Mouse (Mus musculus): ENCODE measurements at regions not wholly inside any gene's neighbourhood (a gene's known extent, or its start where the extent isn't known, plus 50 kb on each side); places are given as distances from the start of the nearest gene placed in this dataset.

DNA sequence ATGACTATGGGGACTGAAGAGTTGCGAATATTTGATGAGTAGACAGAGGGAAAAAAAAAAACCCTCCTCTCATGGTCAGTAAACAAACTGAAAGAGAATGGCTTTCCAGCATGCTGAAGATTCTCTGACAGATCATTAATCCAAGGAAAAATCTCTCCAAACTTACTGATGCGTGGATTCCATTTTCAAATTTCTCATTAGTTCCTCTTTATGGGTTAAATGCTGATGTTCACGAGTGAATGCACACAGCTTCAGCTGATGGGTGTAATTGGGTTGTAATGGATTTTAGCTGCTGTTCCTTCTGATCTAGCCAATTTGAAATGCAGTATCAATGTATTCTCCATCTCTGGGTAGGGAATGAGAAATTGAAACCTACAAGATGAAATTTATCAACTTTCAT, 2945.6 kb upstream of the 5930422O12Rik start:
- no peak for DNase-seq (ENCODE audit: low spot score in 2 of 2)

DNA sequence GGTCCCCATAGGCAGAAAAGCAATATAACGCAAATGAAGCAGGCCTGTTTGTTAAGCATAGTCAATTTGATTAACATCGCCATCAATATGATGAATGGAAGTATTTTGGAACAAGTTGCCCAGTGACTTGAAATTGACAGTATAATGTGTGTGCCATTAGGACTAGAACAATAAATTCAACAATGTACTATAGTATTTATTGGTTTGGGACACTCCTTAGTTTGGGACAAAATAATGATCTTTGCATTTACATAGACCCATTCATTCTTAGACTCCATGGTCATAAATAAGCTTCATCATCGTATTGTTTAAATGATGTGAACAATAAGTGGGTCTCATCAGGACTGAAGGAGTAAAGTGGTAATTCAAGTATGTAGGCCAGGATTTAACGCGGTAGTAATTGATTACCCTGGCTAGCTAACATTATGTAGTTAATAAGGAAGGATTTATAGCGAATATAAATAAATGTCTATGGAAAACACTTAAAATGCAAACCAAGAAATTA, 2933.6 kb upstream of the 5930422O12Rik start:
- DNase-seq (ENCODE audit: low spot score in 2 of 2) = no peak

DNA sequence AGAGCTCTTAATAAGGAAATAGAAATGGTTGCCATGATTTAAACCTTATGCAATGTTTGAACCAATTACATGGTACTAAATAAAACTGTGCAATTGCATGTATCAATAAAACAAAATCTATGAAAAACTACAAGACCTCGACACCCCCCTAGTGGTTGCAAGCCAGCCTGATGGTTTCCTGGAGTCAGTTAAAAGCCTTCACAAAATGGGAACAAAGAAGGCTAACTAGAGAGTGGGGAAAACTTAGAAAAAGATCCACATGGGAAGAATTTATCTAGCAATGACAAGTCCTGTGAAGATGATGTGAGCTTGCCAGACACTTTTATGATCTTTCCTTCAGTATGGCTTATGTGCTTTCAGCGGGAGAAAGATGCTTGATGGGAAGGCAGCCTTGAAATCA, 2926.3 kb upstream of the 5930422O12Rik start:
- DNase-seq (ENCODE audit: low spot score in 2 of 2) = no peak

DNA sequence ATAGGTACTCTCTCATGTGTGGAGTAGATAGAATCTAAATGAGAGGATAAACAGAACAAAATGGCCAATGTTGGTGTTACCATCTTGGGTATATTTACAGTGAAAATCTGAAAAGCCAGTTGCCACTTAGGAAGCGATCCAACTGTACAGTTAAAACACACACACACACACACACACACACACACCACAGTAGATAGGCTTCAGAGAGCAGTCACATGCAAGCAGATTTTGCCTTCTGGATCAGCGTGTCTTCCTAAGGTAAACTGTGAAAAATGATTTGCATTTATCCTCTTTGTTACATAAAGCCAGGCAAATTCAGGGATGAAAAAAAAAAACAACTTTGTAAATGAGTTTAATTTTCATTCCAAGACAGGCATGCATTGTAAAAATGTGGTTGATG, 2917.2 kb upstream of the 5930422O12Rik start:
- DNase-seq (ENCODE audit: low spot score in 2 of 2) = peak in 1 of 2 experiments; percentile 19

- DNase-seq (ENCODE audit: low spot score in 2 of 2) = no peak
Observed at GRCm38 (mm10) chr8:30522806-30523462, 2905.6 kb upstream of the 5930422O12Rik start.

DNA sequence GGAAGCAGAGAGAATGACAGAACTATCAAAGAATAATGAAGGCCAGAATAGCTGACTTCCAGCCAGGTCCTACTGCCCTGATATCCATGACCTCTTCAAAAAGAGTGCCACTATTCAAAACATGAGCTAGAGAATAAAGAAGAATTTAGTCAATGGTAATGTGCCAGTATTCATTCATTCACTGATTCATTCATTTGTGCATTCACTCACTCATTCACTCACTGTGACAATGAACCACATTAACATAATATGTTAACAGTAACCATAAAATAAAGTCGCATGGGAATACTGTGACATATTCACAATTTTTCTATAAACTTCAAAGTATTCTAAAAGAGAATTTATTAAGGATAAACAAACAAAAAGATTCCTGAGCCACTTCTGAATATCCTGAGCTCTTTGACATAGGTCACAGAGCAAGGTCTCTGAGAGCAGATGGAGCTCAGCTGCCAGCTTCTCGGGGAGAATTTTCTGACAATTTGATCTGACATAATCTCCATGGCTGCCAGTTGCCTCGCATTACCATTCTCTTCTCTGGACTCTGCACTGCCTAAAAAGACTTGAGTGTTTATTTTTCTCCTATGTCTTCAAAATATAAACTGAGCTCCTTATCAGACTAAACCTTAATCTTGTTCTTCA, 2895.5 kb upstream of the 5930422O12Rik start:
- no peak for DNase-seq (ENCODE audit: low spot score in 2 of 2)

GRCm38 (mm10) chr8:30533501-30533870, 2895.0 kb upstream of the 5930422O12Rik start:
- DNase-seq (ENCODE audit: low spot score in 2 of 2) = no peak

GRCm38 (mm10) chr8:30535450-30535849, 2893.1 kb upstream of the 5930422O12Rik start:
- DNase-seq (ENCODE audit: low spot score in 2 of 2) = no peak

- no peak for DNase-seq (ENCODE audit: low spot score in 2 of 2)
Observed at GRCm38 (mm10) chr8:30542196-30542595, 2886.3 kb upstream of the 5930422O12Rik start.

DNA sequence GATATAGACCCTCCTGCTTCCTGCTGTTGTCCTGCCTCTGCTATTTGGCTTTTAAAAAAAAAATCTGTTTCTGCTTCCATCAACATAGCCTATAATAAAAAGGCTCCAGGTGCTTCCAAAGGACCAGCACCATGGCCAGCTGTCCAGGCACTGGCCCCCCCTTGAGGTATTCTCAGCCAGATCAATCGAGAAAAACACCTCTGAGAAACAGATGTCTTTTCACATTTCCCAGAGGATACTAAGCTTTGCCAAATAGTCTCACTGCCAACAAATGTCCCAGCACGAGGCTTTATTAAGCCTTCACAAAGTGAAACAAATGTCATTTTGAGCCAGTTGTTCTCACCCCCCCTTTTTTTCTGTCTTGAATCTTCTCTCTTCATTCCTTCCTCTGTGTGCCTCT, 2880.7 kb upstream of the 5930422O12Rik start:
- peak in 1 of 2 experiments; percentile 19 for DNase-seq (ENCODE audit: low spot score in 2 of 2)

DNA sequence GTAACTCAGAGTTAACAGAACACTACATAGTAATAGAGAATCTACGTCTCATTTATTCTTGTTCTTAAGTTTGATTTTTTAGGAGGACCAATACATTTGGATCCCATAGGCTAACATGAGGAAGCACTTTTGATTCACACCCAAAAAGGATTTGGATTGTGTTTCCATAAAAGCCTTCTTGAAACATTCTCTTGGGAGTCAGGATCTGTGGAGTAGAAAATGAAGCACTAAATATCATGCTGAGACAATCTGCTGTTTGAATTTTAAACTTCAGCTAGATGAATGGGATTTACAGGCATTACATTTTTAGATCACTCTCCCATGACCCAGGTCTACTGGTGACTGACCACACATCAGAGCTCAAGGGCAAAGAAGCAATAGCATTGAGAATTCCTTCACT, 2877.5 kb upstream of the 5930422O12Rik start:
- DNase-seq (ENCODE audit: low spot score in 2 of 2) = no peak

DNA sequence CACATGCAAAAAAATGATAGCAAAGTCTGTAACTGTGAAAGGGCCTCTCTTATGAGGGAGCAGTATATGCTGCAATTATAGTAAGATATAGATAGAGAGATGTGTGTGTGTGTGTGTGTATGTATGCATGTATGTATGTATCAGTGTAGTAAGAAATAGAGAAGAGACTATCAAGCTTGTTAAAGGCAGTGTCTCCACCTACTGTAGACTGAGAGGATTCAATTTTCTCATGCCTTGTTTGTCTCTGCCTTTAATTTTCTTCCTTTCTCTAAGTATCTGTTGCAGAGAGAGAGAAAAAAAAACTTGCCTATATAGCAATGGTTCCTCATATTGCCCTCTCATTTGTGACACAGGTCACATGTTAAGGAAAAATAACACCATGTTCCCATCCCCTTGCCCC, 2871.1 kb upstream of the 5930422O12Rik start:
- DNase-seq (ENCODE audit: low spot score in 2 of 2) = no peak

DNA sequence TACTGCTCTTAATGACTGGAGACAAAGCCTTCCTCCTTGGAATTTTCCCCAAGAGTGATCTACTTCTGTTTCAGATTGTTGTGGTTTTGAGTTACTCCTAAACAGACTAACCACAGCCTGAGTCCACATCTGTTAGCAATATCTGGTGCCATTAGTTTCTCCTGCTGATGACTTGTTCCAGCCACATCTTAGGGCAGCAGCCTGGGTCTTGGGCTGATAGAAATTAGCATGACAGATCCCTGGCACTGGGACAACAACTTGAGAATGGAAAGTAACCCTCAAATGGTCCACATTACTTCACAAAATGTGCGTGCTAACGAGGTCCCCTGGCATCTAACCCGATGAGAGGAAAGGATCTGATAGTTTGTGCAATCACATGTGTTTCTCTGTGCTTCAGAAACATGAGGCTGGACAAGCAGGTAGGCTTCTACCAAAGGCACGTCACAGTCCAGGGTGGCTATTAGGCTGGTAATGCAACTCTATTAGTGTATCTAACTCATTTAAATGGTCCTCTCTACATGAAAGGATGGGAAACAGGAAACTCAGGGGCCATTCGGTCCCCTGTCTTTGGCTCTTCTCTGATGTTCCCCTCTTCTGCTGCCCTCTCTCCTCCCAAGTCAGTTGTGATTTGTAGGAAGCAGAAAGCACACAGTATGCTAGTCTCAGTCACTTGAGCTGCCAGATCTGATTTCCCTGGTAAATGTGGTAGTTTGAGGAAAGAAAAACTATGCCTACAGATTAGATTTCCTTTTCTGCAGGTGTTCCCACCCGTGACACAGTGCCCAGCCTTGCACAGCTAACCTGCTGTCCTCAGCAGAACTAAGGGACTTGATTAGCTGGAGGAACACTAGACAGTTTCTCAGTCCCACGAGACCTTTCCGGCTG, 2866.9 kb upstream of the 5930422O12Rik start:
- no peak for DNase-seq (ENCODE audit: low spot score in 2 of 2)

- DNase-seq (ENCODE audit: low spot score in 2 of 2) = no peak
Observed at GRCm38 (mm10) chr8:30569799-30570198, 2858.7 kb upstream of the 5930422O12Rik start.

DNA sequence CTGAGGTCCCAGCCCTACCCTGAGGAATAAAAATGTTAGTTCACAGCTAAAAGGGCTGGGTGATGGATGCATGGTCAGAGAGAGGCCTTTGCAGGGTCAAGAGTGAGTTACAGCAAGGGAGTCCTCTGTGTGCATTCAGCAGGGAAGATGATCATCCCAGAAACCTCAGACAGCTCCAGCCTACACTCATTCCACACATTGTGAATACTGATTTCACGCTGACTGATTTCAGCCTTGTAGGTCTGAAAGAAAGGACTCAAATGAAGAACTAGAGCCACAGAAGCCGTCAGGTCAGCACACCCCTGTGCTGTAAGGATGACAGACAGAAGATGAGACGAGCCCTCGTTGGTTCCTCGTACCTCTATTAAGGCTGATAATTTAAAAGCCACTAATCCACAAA, 2858.0 kb upstream of the 5930422O12Rik start:
- DNase-seq (ENCODE audit: low spot score in 2 of 2) = no peak

DNA sequence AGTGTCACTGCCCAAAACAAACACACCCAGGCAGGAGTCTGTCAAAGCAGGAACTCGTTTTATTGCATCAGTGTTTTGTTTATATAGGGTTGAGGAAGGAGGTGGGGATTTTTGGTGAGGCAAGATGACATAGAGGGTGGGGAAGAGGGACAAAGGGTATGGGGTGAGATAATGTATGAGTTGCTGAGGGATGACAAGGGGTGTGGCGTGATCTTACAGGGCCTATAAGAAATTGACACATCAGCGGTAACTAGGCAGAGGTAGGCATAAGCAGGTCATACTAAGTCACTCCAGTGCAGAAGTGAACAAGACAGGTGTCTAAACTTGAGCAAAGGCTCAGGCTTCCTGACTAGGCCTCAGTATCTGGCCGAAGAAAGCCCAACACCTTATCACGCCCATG, 2841.0 kb upstream of the 5930422O12Rik start:
- DNase-seq (ENCODE audit: low spot score in 2 of 2) = no peak

DNA sequence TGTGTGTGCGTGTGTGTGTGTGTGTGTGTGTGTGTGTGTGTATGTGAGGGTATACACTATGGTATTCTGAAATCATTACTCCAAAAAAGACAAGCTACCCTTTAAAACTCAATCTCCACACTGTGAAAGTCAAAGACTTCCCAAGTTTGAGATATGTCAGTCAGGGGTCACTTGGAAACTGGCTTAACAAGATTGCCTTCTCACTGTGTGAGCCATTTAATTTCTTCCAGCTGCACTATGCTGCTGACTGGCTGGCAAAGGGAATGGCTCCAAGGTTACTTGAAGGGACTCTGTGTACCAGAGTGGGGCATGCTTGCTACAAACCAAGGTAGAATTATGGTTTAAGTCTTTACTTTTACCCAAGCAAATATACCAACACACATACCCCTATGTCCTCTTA, 2826.1 kb upstream of the 5930422O12Rik start:
- no peak for DNase-seq (ENCODE audit: low spot score in 2 of 2)

DNA sequence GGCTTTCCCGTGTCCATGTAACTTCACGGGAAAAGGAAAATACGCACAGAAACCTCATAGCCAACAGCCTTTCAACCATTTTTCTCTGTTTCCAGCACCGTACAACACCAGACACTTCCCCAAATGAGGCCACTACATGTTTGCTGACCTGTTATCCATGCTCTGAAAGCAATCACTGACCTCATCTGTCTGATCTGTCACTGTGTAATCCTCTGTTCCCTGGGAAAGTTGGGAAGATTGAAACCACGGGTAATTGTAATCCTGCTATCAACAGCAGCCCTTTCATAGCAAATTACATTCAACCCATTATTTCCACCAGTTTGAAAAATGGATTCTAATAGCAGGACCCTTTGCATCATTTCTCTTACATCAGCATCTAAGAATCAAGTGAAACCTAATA, 2798.2 kb upstream of the 5930422O12Rik start:
- no peak for DNase-seq (ENCODE audit: low spot score in 2 of 2)

DNA sequence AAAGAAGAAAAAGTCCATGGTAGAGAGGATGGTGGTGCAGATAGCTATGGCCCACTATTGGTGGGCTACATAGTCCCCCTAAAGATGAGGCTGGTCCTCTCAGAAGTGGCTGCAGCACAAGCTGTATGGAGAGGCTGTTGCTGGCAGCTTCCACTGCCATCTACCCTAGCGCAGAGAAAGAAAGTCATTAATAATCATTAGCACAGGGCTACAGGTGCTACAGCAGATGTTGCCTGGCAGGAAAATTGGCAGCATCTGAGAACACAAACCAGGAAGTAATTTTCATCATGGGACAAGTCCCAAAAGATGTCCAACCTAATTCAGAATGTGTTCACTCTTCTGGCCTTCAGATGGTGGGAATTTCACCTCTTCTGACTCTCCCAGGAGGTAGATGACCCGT, 2791.7 kb upstream of the 5930422O12Rik start:
- no peak for DNase-seq (ENCODE audit: low spot score in 2 of 2)

DNA sequence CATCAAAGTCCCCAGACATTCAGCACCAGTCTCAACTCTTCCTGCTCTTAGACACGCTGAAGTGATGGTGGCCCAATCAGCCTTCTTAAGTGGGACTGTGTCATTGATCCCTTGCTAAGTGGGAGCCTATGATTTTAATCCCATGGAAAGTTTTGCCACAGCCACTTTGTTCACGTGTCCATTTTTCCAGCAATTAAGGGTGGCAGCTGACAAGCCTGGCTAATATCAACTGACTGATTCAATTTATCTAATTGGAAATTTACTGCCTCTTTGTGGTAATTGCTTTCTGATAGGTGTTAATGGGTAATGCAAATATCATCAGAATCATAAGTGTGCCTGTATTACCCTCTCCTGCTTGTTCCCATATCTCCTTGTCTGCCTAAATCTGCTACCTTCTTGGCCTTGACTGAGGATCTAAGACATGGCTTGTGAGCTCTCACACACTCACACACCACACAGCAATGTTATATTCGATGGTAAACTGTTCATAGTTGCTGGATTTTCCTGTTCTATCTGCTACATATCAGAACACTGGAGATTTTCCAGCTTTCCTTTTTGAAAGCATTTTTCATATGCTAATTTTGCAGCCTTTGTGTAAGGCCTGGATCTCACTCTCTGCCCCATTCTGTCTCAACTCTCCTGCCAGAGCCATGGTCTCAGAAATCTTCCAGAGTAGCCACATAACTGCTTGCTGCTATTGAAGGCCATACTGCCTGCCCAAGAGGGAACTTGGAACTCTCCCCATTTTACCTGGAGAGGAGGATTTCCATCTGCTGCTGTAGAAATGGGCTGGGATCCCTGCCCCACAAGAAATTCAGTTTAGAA, 2785.4 kb upstream of the 5930422O12Rik start:
- DNase-seq (ENCODE audit: low spot score in 2 of 2) = no peak

DNA sequence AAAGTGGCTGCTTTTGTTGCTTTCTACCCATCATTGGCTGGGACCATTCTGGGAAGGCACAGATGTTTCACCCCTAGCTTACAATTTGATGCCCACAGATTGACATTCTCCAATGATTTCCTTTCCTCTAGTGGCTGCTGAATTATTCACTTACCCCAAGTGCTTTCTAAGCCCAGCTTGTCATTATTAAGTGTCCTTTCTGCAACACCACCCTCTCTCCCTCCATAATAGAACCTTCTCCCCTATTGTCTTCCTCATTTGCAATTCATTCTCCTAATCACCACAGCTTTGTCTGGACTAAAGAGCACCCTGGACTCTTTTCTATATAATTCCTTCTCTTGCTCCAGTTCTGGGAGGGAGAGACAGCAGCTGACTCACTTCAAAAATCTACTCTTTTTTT, 2780.0 kb upstream of the 5930422O12Rik start:
- no peak for DNase-seq (ENCODE audit: low spot score in 2 of 2)

All from right cerebral cortex, postnatal 10 days (tissue).